8 mouse cellular contexts compared by ENCODE assay signal in the genomic region with DNA sequence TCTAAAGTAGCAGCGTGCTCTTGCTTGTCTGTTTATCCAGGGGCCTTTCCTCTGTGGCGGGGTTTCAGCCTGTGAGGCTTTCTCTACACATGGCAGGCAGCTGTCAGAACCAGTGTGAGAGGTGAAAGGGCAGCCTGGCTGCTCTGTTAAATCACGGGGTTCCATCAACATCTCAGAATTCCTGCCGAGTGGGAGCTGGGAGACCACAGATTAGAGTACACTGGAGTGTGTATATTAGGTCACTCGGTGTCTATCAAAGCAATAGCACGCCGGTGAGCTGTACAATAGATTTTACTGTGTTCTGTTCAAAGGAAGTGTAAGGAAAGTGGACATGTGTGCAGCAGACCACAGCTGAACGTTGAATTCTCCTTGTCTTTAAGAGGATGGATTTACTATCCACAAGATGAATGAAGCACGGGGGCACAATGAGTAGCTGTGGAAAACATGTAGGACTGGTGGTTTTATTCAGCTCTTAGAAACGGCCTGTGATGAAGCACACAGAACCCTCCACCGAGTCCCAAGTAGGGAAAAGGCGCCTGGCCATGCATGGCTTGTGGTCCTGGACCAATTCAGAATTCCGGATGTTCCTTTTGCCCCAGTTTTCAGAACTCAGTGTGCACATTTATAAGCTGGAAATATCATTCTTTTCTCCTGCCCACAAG.
DNase-seq lines count a peak whose midpoint lies in the region; ATAC-seq lines count a peak whose summit lies in the region.

No protein-coding gene starts in this region.

- H3K9me3 ChIP-seq in forebrain, embryonic 14.5 days (replicated peaks; ENCODE audit: control insufficient read depth, low read length): no peaks in the 10 kb centered on the region
- H3K9me3 ChIP-seq in kidney, embryonic 15.5 days (replicated peaks): no peaks in the 10 kb centered on the region
- H3K9me3 ChIP-seq in midbrain, embryonic 14.5 days (ENCODE audit: control insufficient read depth, low read length): no peaks in the 10 kb centered on the region
- H3K9me3 ChIP-seq in liver, embryonic 12.5 days (replicated peaks): no peaks in the 10 kb centered on the region

- no peak overlapping the region for H3K9ac ChIP-seq in forebrain, embryonic 14.5 days (ENCODE audit: low read length)
- no peak overlapping the region for H3K9ac ChIP-seq in kidney, embryonic 15.5 days
- peak overlapping the region; percentile 6; the same call in 1 of the 2 replicates for H3K9ac ChIP-seq in midbrain, embryonic 14.5 days (replicated peaks; ENCODE audit: low read length)
- no peak overlapping the region for H3K9ac ChIP-seq in liver, embryonic 12.5 days

- peak overlapping the region; percentile 35; the same call in 1 of the 2 replicates for H3K27ac ChIP-seq in forebrain, embryonic 14.5 days (ENCODE audit: low read depth, low read length)
- H3K27ac ChIP-seq in kidney, embryonic 15.5 days: peak overlapping the region; percentile 71
- peak overlapping the region; percentile 62 for H3K27ac ChIP-seq in midbrain, embryonic 14.5 days (replicated peaks; ENCODE audit: low read depth, low read length)
- H3K27ac ChIP-seq in liver, embryonic 12.5 days: no peak overlapping the region

- no peaks in the 10 kb centered on the region for H3K36me3 ChIP-seq in forebrain, embryonic 14.5 days (ENCODE audit: control insufficient read depth, insufficient read depth, low read length)
- no peaks in the 10 kb centered on the region for H3K36me3 ChIP-seq in kidney, embryonic 15.5 days
- no peaks in the 10 kb centered on the region for H3K36me3 ChIP-seq in midbrain, embryonic 14.5 days (ENCODE audit: control insufficient read depth, insufficient read depth, low read length)
- H3K36me3 ChIP-seq in liver, embryonic 12.5 days: no peaks in the 10 kb centered on the region

- peaks cover 12% of the 10 kb centered on the region for H3K4me1 ChIP-seq in forebrain, embryonic 14.5 days (ENCODE audit: control insufficient read depth, insufficient read depth, low read length)
- peaks cover 18% of the 10 kb centered on the region for H3K4me1 ChIP-seq in kidney, embryonic 15.5 days
- peaks cover 18% of the 10 kb centered on the region for H3K4me1 ChIP-seq in midbrain, embryonic 14.5 days (ENCODE audit: control insufficient read depth, insufficient read depth, low read length)
- no peaks in the 10 kb centered on the region for H3K4me1 ChIP-seq in liver, embryonic 12.5 days

- no peaks in the 10 kb centered on the region for H3K27me3 ChIP-seq in forebrain, embryonic 14.5 days (replicated peaks; ENCODE audit: control insufficient read depth, insufficient read depth, low read length)
- no peaks in the 10 kb centered on the region for H3K27me3 ChIP-seq in kidney, embryonic 15.5 days
- H3K27me3 ChIP-seq in midbrain, embryonic 14.5 days (ENCODE audit: control insufficient read depth, insufficient read depth, low read length): no peaks in the 10 kb centered on the region
- H3K27me3 ChIP-seq in liver, embryonic 12.5 days (replicated peaks): no peaks in the 10 kb centered on the region

- H3K4me3 ChIP-seq in forebrain, embryonic 14.5 days (ENCODE audit: low read depth, low read length): no peak overlapping the region
- H3K4me3 ChIP-seq in kidney, embryonic 15.5 days (replicated peaks): no peak overlapping the region
- no peak overlapping the region for H3K4me3 ChIP-seq in midbrain, embryonic 14.5 days (replicated peaks; ENCODE audit: low read depth, low read length)
- H3K4me3 ChIP-seq in liver, embryonic 12.5 days: no peak overlapping the region

- WGBS in forebrain, embryonic 14.5 days: 24% methylated on average over 13 of the region's 13 CpGs
- 13% methylated on average over 13 of the region's 13 CpGs for WGBS in kidney, embryonic 15.5 days
- WGBS in midbrain, embryonic 14.5 days: 11% methylated on average over 13 of the region's 13 CpGs
- WGBS in liver, embryonic 12.5 days (ENCODE audit: insufficient replicate concordance): 49% methylated on average over 13 of the region's 13 CpGs

- DNase-seq in embryo, embryonic 10.5 days (ENCODE audit: low spot score): peak; percentile 89
- peak; percentile 69 for DNase-seq in forebrain, embryonic 14.5 days (ENCODE audit: low spot score)
- DNase-seq in midbrain, embryonic 14.5 days: peak; percentile 64
- DNase-seq in T-cell, adult 2 months (ENCODE audit: low spot score): no peak
- DNase-seq in spleen, postnatal 10 days (ENCODE audit: low spot score in 2 of 2): no peak
- DNase-seq in urinary bladder, postnatal 14 days (ENCODE audit: low spot score): no peak

- peak; percentile 84 for ATAC-seq in forebrain, embryonic 14.5 days
- ATAC-seq in kidney, embryonic 15.5 days (replicated peaks; ENCODE audit: low FRiP score): peak; percentile 90
- peak; percentile 43; the same call in 1 of the 2 replicates for ATAC-seq in midbrain, embryonic 14.5 days (ENCODE audit: low FRiP score, low TSS enrichment)
- ATAC-seq in liver, embryonic 12.5 days: no peak

- no peak overlapping the region for H3K4me2 ChIP-seq in forebrain, embryonic 14.5 days (ENCODE audit: low read length)
- H3K4me2 ChIP-seq in kidney, embryonic 15.5 days: 0 out of 2 replicates have a peak overlapping the region, but pooled peaks have one; percentile 12
- H3K4me2 ChIP-seq in midbrain, embryonic 14.5 days (ENCODE audit: low read length): no peak overlapping the region
- no peak overlapping the region for H3K4me2 ChIP-seq in liver, embryonic 12.5 days

Comparison
In these comparisons a context has a peak if more than half of its experiments do, and no peak if none do; other contexts are left out.
1. DNase-seq: peak in embryo, embryonic 10.5 days (single experiment), forebrain, embryonic 14.5 days (single experiment) and midbrain, embryonic 14.5 days (single experiment); none in T-cell, adult 2 months (single experiment), spleen, postnatal 10 days (0 of 2) and urinary bladder, postnatal 14 days (single experiment).